Mouse (Mus musculus) layer of hippocampus, postnatal 10 days (tissue): ENCODE data around the gene Rfx1. TPM values are rescaled to one million over a fixed set of nuclear protein-coding genes. Genes with fewer than 3 reads are reported as not detected.

Experiments
- DNase-seq, 2 experiments: peaks; one replicate each; pipeline ENCODE4 v3.0.0; 2021; ENCODE audit warnings: low spot score in 2 of 2
- total RNA-seq, 2 experiments: library from RNA; stranded (reverse); gene quantifications; 2 replicates each; pipeline ENCODE4 v1.2.3; 2021

Gene Rfx1
- total RNA-seq, 2 experiments from 2014 or later: 20.9 to 21.5 TPM

- no peak for DNase-seq
Measured at GRCm38 (mm10) chr8:84087821-84088220, 21.2 kb downstream of the Rfx1 start.

DNA sequence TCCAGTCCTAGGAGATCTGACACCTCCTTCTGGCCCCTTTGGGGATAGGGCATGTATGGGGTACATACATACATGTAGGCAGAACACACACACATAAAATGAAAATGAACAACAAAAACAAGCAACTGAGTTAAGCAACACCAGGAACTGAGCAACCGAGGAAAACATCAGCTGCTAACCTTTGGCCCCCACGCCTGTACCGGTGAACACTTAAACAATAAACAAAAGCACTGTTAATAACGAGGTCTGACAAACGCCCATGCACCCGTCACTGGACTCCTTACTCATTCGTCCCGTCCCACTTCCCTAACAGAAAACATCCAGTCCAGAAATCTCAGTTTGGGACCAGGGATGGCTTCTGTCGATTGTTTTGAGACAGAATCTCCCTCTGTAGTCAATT lies 22.6 kb downstream of the Rfx1 start:
- DNase-seq: no peak

GRCm38 (mm10) chr8:84090585-84090984 lies 24.0 kb downstream of the Rfx1 start:
- no peak for DNase-seq

- DNase-seq: no peak
Measured at GRCm38 (mm10) chr8:84096061-84096460, 29.4 kb downstream of the Rfx1 start.

- DNase-seq: no peak
Measured at GRCm38 (mm10) chr8:84098376-84098775, 31.7 kb downstream of the Rfx1 start.

GRCm38 (mm10) chr8:84101476-84102270 lies 35.0 kb downstream of the Rfx1 start:
- DNase-seq: no peak

GRCm38 (mm10) chr8:84103601-84104000 lies 37.0 kb downstream of the Rfx1 start:
- no peak for DNase-seq

DNA sequence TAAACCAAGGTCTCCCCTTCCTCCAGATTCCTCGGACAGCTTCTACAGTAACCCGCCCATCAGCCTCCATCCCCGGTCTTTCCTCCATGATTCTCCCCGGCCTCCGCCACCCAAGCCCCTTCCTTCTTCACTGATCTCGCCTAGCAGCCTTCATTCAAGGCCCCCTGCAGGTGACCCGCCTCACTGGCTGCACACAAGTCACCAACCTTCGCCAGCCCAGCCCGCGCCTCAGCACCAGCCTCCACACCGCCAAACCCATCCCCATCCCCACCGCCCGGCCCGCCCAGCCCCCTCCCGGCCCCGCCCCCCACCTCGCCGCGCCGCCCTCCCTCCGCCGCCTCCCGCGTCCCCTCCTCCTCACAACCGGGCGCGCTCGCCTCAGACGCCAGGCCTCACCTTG lies 37.6 kb downstream of the Rfx1 start:
- no peak for DNase-seq

DNA sequence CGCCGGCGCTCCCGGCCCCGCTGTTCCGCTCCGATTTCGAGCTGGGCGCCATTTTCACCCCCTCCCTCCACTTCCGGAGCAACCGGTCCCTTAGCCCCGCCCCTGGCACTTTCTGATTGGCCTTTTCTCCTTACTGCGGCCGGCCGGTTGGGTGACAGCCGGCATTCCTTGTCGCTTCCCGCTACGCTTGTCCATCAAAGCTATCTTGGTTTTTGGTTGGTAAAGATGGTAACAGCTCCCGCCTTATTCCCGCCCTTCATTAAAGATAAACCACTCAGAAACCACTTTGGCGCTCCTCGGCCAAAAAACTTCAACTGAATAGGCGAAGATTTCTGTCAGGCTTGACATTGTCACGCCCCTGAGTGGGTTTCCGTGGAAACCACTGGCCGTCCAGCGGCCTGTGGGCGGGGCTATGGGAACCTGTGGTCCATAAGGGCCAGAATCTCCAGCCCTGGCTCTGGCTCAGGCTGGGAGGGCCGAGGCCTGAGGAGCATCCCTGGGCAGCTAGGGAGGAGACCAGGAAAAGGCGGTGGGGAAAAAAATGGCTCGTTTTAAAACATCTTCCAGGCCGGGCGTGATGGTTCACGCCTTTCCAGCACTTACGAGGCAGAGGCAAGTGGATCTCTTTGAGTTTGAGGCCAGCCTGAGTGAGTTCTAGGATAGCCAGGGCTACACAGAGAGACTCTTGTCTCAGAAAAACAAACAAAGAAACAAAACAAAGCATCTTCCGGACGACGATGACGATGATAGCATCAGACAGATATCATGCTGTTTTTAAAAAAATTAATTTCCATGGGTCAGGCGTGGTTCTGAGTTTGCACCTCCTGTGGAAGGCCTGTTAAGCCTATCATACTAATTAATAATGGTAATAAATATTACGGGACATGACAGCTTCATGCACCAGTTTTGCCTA lies 38.3 kb downstream of the Rfx1 start, which contains the start of gene Dcaf15:
Dcaf15 (minus strand) TSS at position 72 of the 913 bp plus-strand sequence.
- peak; percentile 98 for DNase-seq

DNA sequence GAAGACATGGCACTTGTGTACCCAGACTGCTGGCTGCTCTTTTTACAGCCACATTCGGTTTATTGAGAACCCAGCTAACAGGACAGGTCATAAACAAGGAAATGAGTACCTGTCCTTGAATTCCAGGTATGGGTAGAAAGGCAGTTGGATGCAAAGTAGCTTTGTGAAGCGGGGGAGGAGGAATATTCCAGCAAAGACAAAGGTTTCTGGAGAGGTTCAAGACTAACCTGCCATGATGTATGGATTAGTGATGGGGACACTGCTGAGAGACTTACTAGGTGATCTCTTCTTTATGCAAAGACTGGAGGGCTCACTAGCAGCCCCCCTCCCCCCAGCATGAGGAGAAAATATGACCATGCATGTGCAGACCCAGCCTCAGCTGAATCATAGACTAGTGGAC lies 39.0 kb downstream of the Rfx1 start:
- DNase-seq: no peak

GRCm38 (mm10) chr8:84106216-84107040 lies 39.8 kb downstream of the Rfx1 start:
- no peak for DNase-seq

- no peak for DNase-seq
Measured at GRCm38 (mm10) chr8:84115646-84116045, 49.0 kb downstream of the Rfx1 start.

DNA sequence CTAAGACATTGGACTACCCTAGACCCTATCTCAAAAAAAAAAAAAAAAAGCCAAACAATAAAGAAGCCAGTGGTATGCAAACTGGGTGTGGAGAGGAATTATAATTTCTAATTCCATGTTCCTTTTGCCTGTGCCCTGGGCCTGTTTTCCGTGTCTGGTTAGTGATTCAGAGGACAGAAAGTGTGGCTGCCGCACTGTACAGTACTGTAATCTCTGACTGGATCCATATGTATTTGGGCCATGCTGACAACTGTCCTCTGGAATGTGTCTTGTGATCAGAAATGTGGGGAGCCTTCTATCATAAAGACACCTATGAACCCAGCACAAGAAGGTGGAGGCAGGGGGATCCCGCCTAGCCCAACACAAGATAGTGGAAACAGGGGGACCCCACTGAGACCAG lies 55.5 kb downstream of the Rfx1 start:
- no peak for DNase-seq

- no peak for DNase-seq
Measured at GRCm38 (mm10) chr8:84125656-84126055, 59.0 kb downstream of the Rfx1 start, which contains the start of gene Podnl1. Podnl1 (plus strand) TSS chr8:84125989.

- no peak for DNase-seq
Measured at GRCm38 (mm10) chr8:84126742-84127141, 60.1 kb downstream of the Rfx1 start.

- DNase-seq: no peak
Measured at GRCm38 (mm10) chr8:84127202-84127901, 60.7 kb downstream of the Rfx1 start.

DNA sequence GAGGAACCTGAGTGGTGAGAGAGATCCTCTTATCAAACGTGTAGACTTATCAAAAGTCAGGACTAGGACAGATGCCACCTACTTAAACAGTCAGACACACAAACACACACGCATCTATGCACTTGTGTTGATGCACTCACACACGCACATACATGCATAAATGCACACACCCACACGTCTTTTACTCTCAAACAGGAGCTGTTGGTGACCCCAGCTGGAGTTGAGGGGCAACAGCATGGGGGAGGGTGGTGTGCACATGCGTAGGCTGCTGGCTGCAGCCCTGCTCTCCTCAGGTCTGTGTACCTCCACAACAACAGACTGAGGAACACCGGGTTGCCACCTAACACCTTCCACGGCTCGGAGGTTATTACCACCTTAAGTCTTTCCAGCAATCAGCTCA lies 61.6 kb downstream of the Rfx1 start:
- no peak for DNase-seq

- no peak for DNase-seq
Measured at GRCm38 (mm10) chr8:84130806-84131205, 64.2 kb downstream of the Rfx1 start.

GRCm38 (mm10) chr8:84132225-84132624 lies 65.6 kb downstream of the Rfx1 start:
- DNase-seq: no peak

DNA sequence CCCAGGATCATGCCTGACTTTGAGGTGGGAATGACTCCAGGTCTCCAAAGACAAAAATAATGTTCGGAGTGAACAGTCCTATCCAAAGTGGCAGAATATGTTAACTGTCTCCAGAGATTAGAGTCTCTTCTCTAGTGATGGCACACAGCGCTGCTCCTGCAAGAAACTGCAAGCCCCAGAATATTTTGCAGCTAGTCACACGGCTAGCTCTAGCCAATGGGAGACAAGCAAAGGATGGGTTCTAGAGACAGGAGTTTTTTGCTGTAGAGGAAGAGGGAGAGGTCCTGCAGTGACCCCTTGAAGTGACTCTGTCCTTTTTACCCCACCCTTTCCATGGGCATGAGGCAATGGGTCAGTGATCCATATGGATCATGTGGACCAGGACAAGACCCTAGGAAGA lies 71.2 kb downstream of the Rfx1 start:
- no peak for DNase-seq

- DNase-seq: no peak
Measured at GRCm38 (mm10) chr8:84140838-84141237, 74.2 kb downstream of the Rfx1 start.
